Mouse (Mus musculus) erythroblast, embryonic 14.5 days (primary cell): ENCODE measurements at regions not wholly inside any gene's neighbourhood (a gene's known extent, or its start where the extent isn't known, plus 50 kb on each side); places are given as distances from the start of the nearest gene placed in this dataset.

Experiments
- GATA1 ChIP-seq: IDR thresholded peaks from 2 replicates; pipeline ENCODE4 v1.6.1; 2012; ENCODE audit warnings: low read length, inconsistent platforms, mixed read lengths
- TAL1 ChIP-seq: IDR thresholded peaks from 3 replicates; pipeline ENCODE4 v1.6.1; 2012; ENCODE audit warnings: low read length, inconsistent platforms, mixed read lengths

DNA sequence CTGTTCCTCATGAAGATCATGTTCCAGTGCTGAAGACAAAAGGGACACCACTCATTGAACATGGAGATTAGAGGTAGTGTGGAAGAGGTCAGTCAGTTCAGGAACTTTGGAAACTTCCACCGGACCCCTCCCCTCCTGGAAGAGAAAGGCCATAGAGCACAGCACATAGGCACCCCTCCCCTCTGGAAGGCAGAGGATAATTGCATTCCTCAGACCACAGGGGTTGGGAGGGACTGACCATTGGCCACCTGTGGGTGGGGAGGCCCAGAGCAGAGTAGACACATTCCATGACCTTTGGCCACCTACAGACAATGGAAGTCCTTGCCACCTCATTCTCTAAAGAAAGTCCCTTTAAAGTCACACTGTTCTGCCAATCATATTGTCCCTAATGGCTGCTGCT lies 281.6 kb downstream of the Kcnj2 start:
- TF ChIP-seq GATA1, result no peak
- no peak for TF ChIP-seq TAL1
